Mouse (Mus musculus) hindbrain, postnatal 0 days (tissue): ENCODE results near the gene 4933415A04Rik. TPM values are rescaled to one million over a fixed set of nuclear protein-coding genes. Genes with fewer than 3 reads are reported as not detected.

Source experiments
- ATAC-seq: fragments of 200-750 bp; cut with Nextera tagmentation; 2 replicates; pipeline ENCODE4 v1.8.0; 2017; ENCODE audit warnings: mild to moderate bottlenecking, moderate TSS enrichment, moderate library complexity
- DNase-seq: peaks from one replicate; pipeline ENCODE4 v3.0.0-alpha.2; 2015; ENCODE audit warnings: low spot score
- H3K27ac ChIP-seq: fragments of 300-500 bp; sonication (generic); 2 replicates; pipeline ENCODE4 v1.5.1; 2014; ENCODE audit warnings: mild to moderate bottlenecking
- H3K27me3 ChIP-seq: fragments of 300-500 bp; sonication (generic); 2 replicates; pipeline ENCODE4 v1.6.1; 2014; ENCODE audit warnings: low read length, mixed read lengths; ENCODE audit not compliant: insufficient read depth
- H3K36me3 ChIP-seq: fragments of 300-500 bp; sonication (generic); 2 replicates; pipeline ENCODE4 v1.6.1; 2014; ENCODE audit warnings: low read length, mixed read lengths; ENCODE audit not compliant: insufficient read depth
- H3K4me1 ChIP-seq: fragments of 300-500 bp; sonication (generic); 2 replicates; pipeline ENCODE4 v1.6.1; 2014; ENCODE audit warnings: antibody characterized with exemption, low read length, mixed read lengths; ENCODE audit not compliant: insufficient read depth
- H3K4me2 ChIP-seq: fragments of 300-500 bp; sonication (generic); 2 replicates; pipeline ENCODE4 v1.6.1; 2014; ENCODE audit warnings: low read depth, mild to moderate bottlenecking, low read length, moderate library complexity, mixed read lengths
- H3K4me3 ChIP-seq: fragments of 300-500 bp; sonication (generic); 2 replicates; pipeline ENCODE4 v1.5.1; 2014; ENCODE audit warnings: low read length
- H3K9ac ChIP-seq: fragments of 300-500 bp; sonication (generic); replicated peaks from 2 replicates; pipeline ENCODE4 v1.6.1; 2014; ENCODE audit warnings: mild to moderate bottlenecking, low read length, moderate library complexity, mixed read lengths
- H3K9me3 ChIP-seq: fragments of 300-500 bp; sonication (generic); 2 replicates; pipeline ENCODE4 v1.6.1; 2016; ENCODE audit warnings: low read length, mixed read lengths
- CTCF ChIP-seq: IDR thresholded peaks from 2 replicates; pipeline ENCODE4 v1.5.1; 2016; ENCODE audit warnings: antibody characterized with exemption, control low read depth, low read depth
- WGBS: fragments of 180-500 bp; shearing (Covaris S2); extraction: QIAGEN DNeasy Blood & Tissue Kit; methylation state at CpG from one replicate; pipeline ENCODE4 v1.1.7; 2014; 5-methylcytosine and 5-hydroxymethylcytosine counted together
- polyA plus RNA-seq: library from polyadenylated mRNA; unstranded; fragments of >200 nt; fragmentation: Nextera tagmentation; extraction: Ambion mirVana; gene quantifications from 2 replicates; pipeline ENCODE4 v1.2.1, GENCODE M21; 2015
- total RNA-seq: library from RNA; depleted of rRNA; stranded (reverse); fragments of >200 nt; gene quantifications from 2 replicates; pipeline ENCODE4 v1.2.3, GENCODE M21; 2014

4933415A04Rik gene
- total and polyA plus RNA-seq, 2 experiments from 2014 or later, result 0.99 to 2.9 TPM

DNA sequence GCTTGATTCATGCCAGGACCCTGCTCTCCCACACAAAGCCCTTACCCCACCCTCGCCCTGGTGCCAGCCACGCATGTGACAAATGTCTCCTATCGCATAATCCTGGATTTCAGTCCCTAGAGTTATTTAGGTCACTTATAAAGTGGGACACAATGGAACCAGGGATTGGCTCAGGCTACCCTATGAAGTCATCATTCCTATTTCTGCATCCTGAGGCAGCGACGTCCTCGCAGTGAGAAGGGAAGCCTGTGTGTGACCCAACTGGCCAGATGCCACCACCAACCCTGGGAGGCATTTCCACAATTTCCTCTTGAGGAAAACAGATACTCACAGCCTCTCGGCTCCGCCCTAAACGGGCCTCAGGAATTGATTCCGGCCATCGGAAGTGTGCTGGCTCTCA, 17.2 kb upstream of the 4933415A04Rik start:
- WGBS, result 50% methylated on average over 11 of the region's 11 CpGs
- no peak overlapping the region for H3K9ac ChIP-seq
- no peak overlapping the region for H3K4me2 ChIP-seq
- H3K27me3 ChIP-seq, result no peaks in the 10 kb centered on the region
- no peaks in the 10 kb centered on the region for H3K9me3 ChIP-seq
- H3K4me1 ChIP-seq, result peaks cover 9% of the 10 kb centered on the region; the same call in 1 of the 2 replicates
- H3K27ac ChIP-seq, result peak overlapping the region; percentile 56; the same call in 1 of the 2 replicates
- H3K36me3 ChIP-seq, result no peaks in the 10 kb centered on the region
- peak; percentile 58 for ATAC-seq
- TF ChIP-seq CTCF, result no peak
- peak; percentile 51 for DNase-seq
- no peak overlapping the region for H3K4me3 ChIP-seq

DNA sequence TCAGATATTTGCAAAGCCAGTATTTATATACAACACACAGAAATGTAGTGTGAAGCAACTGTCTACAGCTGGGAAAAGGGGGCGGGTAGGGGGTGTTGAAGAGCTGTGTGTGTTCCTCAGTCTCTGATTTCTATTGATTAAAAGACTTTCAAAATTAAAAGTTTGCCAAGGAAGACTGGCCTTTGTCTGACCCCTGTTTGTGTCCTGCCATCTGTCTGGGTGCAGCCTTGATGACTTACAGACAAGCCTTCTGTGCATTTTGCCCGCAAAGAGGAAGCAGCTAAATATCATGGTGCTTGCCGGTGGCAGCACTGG, 11.8 kb upstream of the 4933415A04Rik start:
- no peak for TF ChIP-seq CTCF
- no peaks in the 10 kb centered on the region; the same call in 1 of the 2 replicates for H3K36me3 ChIP-seq
- H3K4me2 ChIP-seq, result no peak overlapping the region
- no peaks in the 10 kb centered on the region for H3K9me3 ChIP-seq
- DNase-seq, result no peak
- peak overlapping the region; percentile 12 for H3K27ac ChIP-seq
- no peaks in the 10 kb centered on the region for H3K27me3 ChIP-seq
- no peak for ATAC-seq
- 0 out of 2 replicates have a peak, but pooled peaks cover 6% of the 10 kb centered on the region for H3K4me1 ChIP-seq
- H3K9ac ChIP-seq, result no peak overlapping the region
- H3K4me3 ChIP-seq, result no peak overlapping the region
- WGBS, result 21% methylated on average over 3 of the region's 3 CpGs

DNA sequence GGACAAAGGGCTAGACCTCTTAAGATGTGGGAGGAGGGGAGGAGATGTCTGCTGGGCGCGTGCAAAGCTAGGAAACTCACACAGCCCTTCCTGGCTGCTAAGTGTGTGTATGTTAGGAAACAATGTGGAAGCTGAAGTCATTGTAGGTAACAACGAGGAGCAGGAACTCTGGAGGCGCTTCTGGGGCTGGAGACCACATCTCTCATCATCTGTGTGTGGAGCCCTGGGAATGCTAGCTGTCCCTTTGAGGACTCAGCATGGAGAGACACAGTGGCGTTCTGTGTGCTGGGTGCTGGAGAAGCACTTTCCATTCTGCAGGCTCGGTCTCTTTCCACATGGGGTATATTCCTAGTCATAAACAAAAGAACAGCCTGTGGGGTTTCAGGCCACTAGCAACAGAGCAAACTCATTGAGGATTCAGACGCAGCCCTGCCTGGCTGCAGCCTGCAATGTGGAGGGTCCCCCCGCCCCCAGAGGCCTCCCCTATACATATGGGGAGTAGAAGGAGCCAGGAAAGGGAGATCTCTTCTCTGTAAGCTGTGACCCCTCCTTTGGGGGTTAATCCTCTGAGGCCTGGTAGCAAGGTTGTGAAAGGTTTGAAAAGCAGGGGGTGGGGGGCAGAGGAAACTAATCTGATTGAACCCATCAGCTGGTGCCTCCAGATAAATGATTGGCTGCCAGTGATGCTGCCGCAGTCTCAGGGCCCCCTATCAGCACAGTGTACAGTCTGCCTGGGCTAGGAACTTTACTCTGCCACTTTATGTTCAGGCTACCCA, 11.3 kb upstream of the 4933415A04Rik start:
- DNase-seq, result peak; percentile 32

DNA sequence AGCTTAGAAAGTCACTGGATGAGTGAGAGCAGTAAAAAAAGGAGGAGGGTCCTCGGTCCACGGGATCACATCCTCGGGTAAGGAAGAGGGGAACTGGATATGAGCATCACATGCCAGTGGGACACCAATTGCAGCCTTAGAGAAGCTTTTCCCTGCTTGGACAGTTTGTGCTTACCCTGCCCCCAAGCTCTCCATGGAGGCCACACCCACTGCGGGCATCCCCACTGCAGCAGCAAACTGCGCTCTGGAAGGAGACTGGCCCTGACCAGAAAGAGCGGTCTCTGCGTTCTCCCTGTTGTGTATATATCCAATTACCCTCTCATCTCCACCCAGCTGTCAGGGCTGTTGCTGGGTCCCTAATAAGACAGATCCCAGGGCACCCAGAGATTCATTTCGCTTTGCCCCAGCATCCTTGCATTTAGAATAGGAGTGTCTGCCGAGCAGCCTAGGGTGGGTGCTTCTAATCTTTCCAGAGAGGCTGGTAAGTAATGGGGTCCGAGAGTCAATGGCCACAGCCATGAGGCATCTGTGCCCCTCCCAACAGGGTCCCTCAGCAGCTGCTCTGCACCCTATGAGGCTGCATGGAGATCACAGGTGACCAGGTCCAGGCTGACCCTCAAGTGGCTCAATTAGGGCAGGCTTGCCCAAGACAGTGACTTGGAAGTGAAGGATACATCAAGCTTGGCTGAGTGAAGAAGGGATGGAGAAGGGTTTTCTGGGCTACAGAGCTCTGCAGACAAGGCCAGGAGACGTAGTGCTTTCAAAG, 8.9 kb upstream of the 4933415A04Rik start:
- Histone ChIP-seq H3K9ac (no peak overlapping the region), H3K27me3 (no peaks in the 10 kb centered on the region), H3K36me3 (no peaks in the 10 kb centered on the region; the same call in 1 of the 2 replicates), H3K27ac (no peak overlapping the region), H3K4me1 (0 out of 2 replicates have a peak, but pooled peaks cover 6% of the 10 kb centered on the region), H3K4me2 (no peak overlapping the region), H3K9me3 (no peaks in the 10 kb centered on the region), H3K4me3 (no peak overlapping the region)
- 69% methylated on average over 11 of the region's 11 CpGs for WGBS
- ATAC-seq, result 0 out of 2 replicates have a peak, but pooled peaks have one; percentile 22
- DNase-seq, result no peak
- TF ChIP-seq CTCF, result no peak

More for the DNA sequence above, 11.3 kb upstream of the 4933415A04Rik start:
- Histone ChIP-seq H3K27me3 (no peaks in the 10 kb centered on the region), H3K4me1 (0 out of 2 replicates have a peak, but pooled peaks cover 6% of the 10 kb centered on the region), H3K36me3 (no peaks in the 10 kb centered on the region; the same call in 1 of the 2 replicates), H3K9ac (no peak overlapping the region), H3K27ac (peak overlapping the region; percentile 12), H3K4me3 (no peak overlapping the region), H3K4me2 (no peak overlapping the region), H3K9me3 (no peaks in the 10 kb centered on the region)
- peak; percentile 81 for ATAC-seq
- no peak for TF ChIP-seq CTCF
- 8% methylated on average over 9 of the region's 9 CpGs for WGBS

- Histone ChIP-seq H3K27ac (no peak overlapping the region), H3K4me1 (no peaks in the 10 kb centered on the region), H3K27me3 (no peaks in the 10 kb centered on the region), H3K9ac (no peak overlapping the region), H3K36me3 (peaks cover 4% of the 10 kb centered on the region; the same call in 1 of the 2 replicates), H3K4me3 (no peak overlapping the region), H3K9me3 (no peaks in the 10 kb centered on the region), H3K4me2 (no peak overlapping the region)
- no peak for TF ChIP-seq CTCF
- 0 out of 2 replicates have a peak, but pooled peaks have one; percentile 35 for ATAC-seq
- WGBS, result 86% methylated on average over 22 of the region's 22 CpGs
- DNase-seq, result no peak
Measured at GRCm38 (mm10) chr11:43585211-43586005, 1.4 kb upstream of the 4933415A04Rik start.

GRCm38 (mm10) chr11:43589530-43590072, 2.8 kb downstream of the 4933415A04Rik start:
- TF ChIP-seq CTCF, result no peak
- no peak for DNase-seq
- H3K36me3 ChIP-seq, result no peaks in the 10 kb centered on the region

More at GRCm38 (mm10) chr11:43589530-43590072, 2.8 kb downstream of the 4933415A04Rik start:
- no peaks in the 10 kb centered on the region for H3K27me3 ChIP-seq
- H3K9me3 ChIP-seq, result no peaks in the 10 kb centered on the region
- H3K9ac ChIP-seq, result no peak overlapping the region
- no peak overlapping the region for H3K27ac ChIP-seq
- H3K4me2 ChIP-seq, result no peak overlapping the region
- 63% methylated on average over 6 of the region's 6 CpGs for WGBS
- ATAC-seq, result no peak
- H3K4me3 ChIP-seq, result no peak overlapping the region
- H3K4me1 ChIP-seq, result no peaks in the 10 kb centered on the region
